Mouse (Mus musculus) liver, embryonic 14.5 days (tissue): ENCODE measurements at regions not wholly inside any gene's neighbourhood (a gene's known extent, or its start where the extent isn't known, plus 50 kb on each side); places are given as distances from the start of the nearest gene placed in this dataset.

Source experiments
- ATAC-seq: fragments of 200-750 bp; cut with Nextera tagmentation; 2 replicates; pipeline ENCODE4 v1.8.0; 2017; ENCODE audit warnings: moderate number of reproducible peaks, mild to moderate bottlenecking, moderate library complexity; ENCODE audit not compliant: insufficient read depth
- DNase-seq, 3 experiments: peaks; one replicate each; pipeline ENCODE4 v3.0.0-alpha.2; 2012 to 2013; ENCODE audit warnings: low read depth in 3 of 3, low spot score in 3 of 3
- H3K27ac ChIP-seq: fragments of 300-500 bp; sonication (generic); 2 replicates; pipeline ENCODE4 v1.5.1; 2014; ENCODE audit warnings: moderate library complexity, mild to moderate bottlenecking, control low read depth, inconsistent platforms
- H3K27me3 ChIP-seq: fragments of 300-500 bp; sonication (generic); 2 replicates; pipeline ENCODE4 v1.6.1; 2014; ENCODE audit warnings: mild to moderate bottlenecking, low read length, moderate library complexity; ENCODE audit not compliant: control insufficient read depth, insufficient read depth
- H3K36me3 ChIP-seq: fragments of 300-500 bp; sonication (generic); replicated peaks from 2 replicates; pipeline ENCODE4 v1.6.1; 2014; ENCODE audit warnings: low read depth; ENCODE audit not compliant: control insufficient read depth, insufficient read depth
- H3K4me1 ChIP-seq, 2 experiments: fragments of 200-500 bp in 1 of 2; fragments of 300-500 bp in 1 of 2; sonication (generic) in 1 of 2; replicated peaks; 2 replicates each; pipeline ENCODE4 v1.6.1; 2012 to 2014; ENCODE audit warnings: antibody characterized with exemption in 1 of 2, inconsistent platforms in 1 of 2, low read length in 1 of 2; ENCODE audit not compliant: control insufficient read depth in 2 of 2, insufficient read depth in 2 of 2
- H3K4me2 ChIP-seq: fragments of 300-500 bp; sonication (generic); 2 replicates; pipeline ENCODE4 v1.6.1; 2014; ENCODE audit warnings: low read depth, mild to moderate bottlenecking, control low read depth, moderate library complexity
- H3K4me3 ChIP-seq, 2 experiments: fragments of 200-500 bp in 1 of 2; fragments of 300-500 bp in 1 of 2; sonication (generic) in 1 of 2; 2 replicates each; pipeline ENCODE4 v1.5.1; 2012 to 2014; ENCODE audit warnings: low read depth in 2 of 2, low read length in 2 of 2, mild to moderate bottlenecking in 2 of 2, control low read depth in 1 of 2, inconsistent platforms in 1 of 2, moderate library complexity in 1 of 2; ENCODE audit not compliant: insufficient read depth in 1 of 2
- H3K9ac ChIP-seq: fragments of 300-500 bp; sonication (generic); replicated peaks from 2 replicates; pipeline ENCODE4 v1.6.1; 2014; ENCODE audit warnings: mild to moderate bottlenecking, control low read depth, moderate library complexity
- H3K9me3 ChIP-seq: fragments of 300-500 bp; sonication (generic); 2 replicates; pipeline ENCODE4 v1.6.1; 2016; ENCODE audit warnings: low read length, mixed read lengths; ENCODE audit not compliant: control insufficient read depth
- CTCF ChIP-seq: IDR thresholded peaks from 2 replicates; pipeline ENCODE4 v1.5.1; 2016; ENCODE audit warnings: antibody characterized with exemption, low read depth, control low read depth
- EP300 ChIP-seq: IDR thresholded peaks from 2 replicates; pipeline ENCODE4 v1.6.1; 2016; ENCODE audit warnings: antibody characterized with exemption, low read depth
- WGBS: fragments of 180-500 bp; shearing (Covaris S2); extraction: QIAGEN DNeasy Blood & Tissue Kit; methylation state at CpG from one replicate; pipeline ENCODE4 v1.1.7; 2014; ENCODE audit not compliant: insufficient replicate concordance; 5-methylcytosine and 5-hydroxymethylcytosine counted together

GRCm38 (mm10) chr12:68683897-68684296, 475.1 kb downstream of the Rps29 start:
- Histone ChIP-seq H3K27ac (no peak overlapping the region), H3K9ac (no peak overlapping the region), H3K9me3 (no peaks in the 10 kb centered on the region), H3K27me3 (no peaks in the 10 kb centered on the region), H3K4me3 (no peak overlapping the region), H3K4me2 (no peak overlapping the region), H3K4me1 (no peaks in the 10 kb centered on the region), H3K36me3 (no peaks in the 10 kb centered on the region)
- DNase-seq = no peak
- WGBS = 50% methylated on average over 1 of the region's 1 CpGs
- TF ChIP-seq EP300 = no peak
- TF ChIP-seq CTCF = no peak
- ATAC-seq = no peak

GRCm38 (mm10) chr12:68683176-68683575, 475.8 kb downstream of the Rps29 start:
- Histone ChIP-seq H3K4me3 (no peak overlapping the region), H3K36me3 (no peaks in the 10 kb centered on the region), H3K27me3 (no peaks in the 10 kb centered on the region), H3K27ac (no peak overlapping the region), H3K9me3 (no peaks in the 10 kb centered on the region), H3K4me2 (no peak overlapping the region), H3K4me1 (no peaks in the 10 kb centered on the region), H3K9ac (no peak overlapping the region)
- WGBS = 38% methylated on average over 4 of the region's 4 CpGs
- DNase-seq = no peak
- no peak for TF ChIP-seq CTCF
- no peak for TF ChIP-seq EP300
- ATAC-seq = no peak

GRCm38 (mm10) chr12:68680668-68681067, 478.3 kb downstream of the Rps29 start:
- Histone ChIP-seq H3K27ac (no peak overlapping the region), H3K36me3 (no peaks in the 10 kb centered on the region), H3K4me2 (no peak overlapping the region), H3K4me1 (no peaks in the 10 kb centered on the region), H3K27me3 (no peaks in the 10 kb centered on the region), H3K4me3 (no peak overlapping the region), H3K9ac (no peak overlapping the region), H3K9me3 (no peaks in the 10 kb centered on the region)
- WGBS = 52% methylated on average over 3 of the region's 3 CpGs
- ATAC-seq (no peak), DNase-seq (no peak)
- TF ChIP-seq CTCF (no peak), EP300 (no peak)

GRCm38 (mm10) chr12:68676096-68676775, 482.8 kb downstream of the Rps29 start:
- Histone ChIP-seq H3K9ac (no peak overlapping the region), H3K4me1 (no peaks in the 10 kb centered on the region), H3K27me3 (no peaks in the 10 kb centered on the region), H3K4me2 (no peak overlapping the region), H3K9me3 (no peaks in the 10 kb centered on the region), H3K4me3 (no peak overlapping the region), H3K36me3 (no peaks in the 10 kb centered on the region), H3K27ac (no peak overlapping the region)
- ATAC-seq = no peak
- TF ChIP-seq EP300 (no peak), CTCF (no peak)
- 72% methylated on average over 16 of the region's 16 CpGs for WGBS
- no peak for DNase-seq

- Histone ChIP-seq H3K27me3 (no peaks in the 10 kb centered on the region), H3K4me3 (no peak overlapping the region), H3K9me3 (no peaks in the 10 kb centered on the region), H3K36me3 (no peaks in the 10 kb centered on the region), H3K9ac (no peak overlapping the region), H3K4me1 (no peaks in the 10 kb centered on the region), H3K4me2 (no peak overlapping the region), H3K27ac (no peak overlapping the region)
- DNase-seq (no peak), ATAC-seq (no peak)
- 56% methylated on average over 3 of the region's 3 CpGs for WGBS
- TF ChIP-seq CTCF (no peak), EP300 (no peak)
Measured at GRCm38 (mm10) chr12:68672011-68672410, 487.0 kb downstream of the Rps29 start.
